Mouse (Mus musculus) urinary bladder, postnatal 4 days (tissue): ENCODE measurements around the gene Olfr873.
"Not testable (repeated sequence)": the region's sequence is repeated elsewhere in the genome, so short reads cannot be mapped to it uniquely, and the experiment has no call there.

Source experiments
- DNase-seq, 2 experiments: peaks; one replicate each; pipeline ENCODE4 v3.0.0; 2021 to 2022; ENCODE audit warnings: low spot score in 2 of 2

Olfr873 gene

GRCm38 (mm10) chr9:20298232-20298631 is at the start of gene Olfr873:
TSS of gene Olfr873 (plus strand) at chr9:20298532.
- DNase-seq: no peak

DNA sequence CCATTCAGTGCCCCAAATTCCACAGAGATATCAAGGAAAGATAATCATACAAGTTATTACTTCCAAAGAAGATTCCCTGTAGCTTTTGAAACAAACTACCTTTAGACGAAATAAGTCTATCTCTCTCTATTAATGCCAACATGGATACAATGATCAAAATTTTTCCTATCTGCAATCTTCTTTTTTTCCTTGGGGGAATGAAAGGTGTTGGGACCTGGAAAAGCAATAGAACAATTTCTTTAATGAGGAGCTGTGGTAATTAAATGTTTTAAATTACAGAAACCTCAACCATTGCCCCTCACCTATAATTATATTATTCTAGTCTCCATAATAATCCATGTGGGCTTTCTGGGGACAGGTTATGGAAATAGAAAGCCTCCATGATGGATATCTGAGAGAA is 16.3 kb upstream of the Olfr873 start, which contains the start of gene Olfr39:
TSS of gene Olfr39 (plus strand) at position 301 of the 400 bp plus-strand sequence.
- no peak for DNase-seq

GRCm38 (mm10) chr9:20295562-20295961 is 2.8 kb upstream of the Olfr873 start:
- DNase-seq: not testable (repeated sequence)

- DNase-seq: no peak
Measured at GRCm38 (mm10) chr9:20335994-20336393, 37.7 kb downstream of the Olfr873 start, which contains the start of gene Olfr18. TSS of gene Olfr18 (minus strand) at chr9:20336094.

GRCm38 (mm10) chr9:20348501-20348900 is 50.2 kb downstream of the Olfr873 start:
- no peak for DNase-seq
